Mouse (Mus musculus): ENCODE data around the gene Dlg2. TPM values are rescaled to one million over a fixed set of nuclear protein-coding genes. Genes with fewer than 3 reads are reported as not detected.

The Dlg2 gene
- total RNA-seq, 2 experiments from 2014 or later = 394 to 431 TPM

- intact Hi-C loops (cut with DNase I) = loop anchor here (1.0 to 10.0 kb wide), 3 partner anchors 583 to 919 kb away; no protein-coding TSS in a partner anchor
- peak; percentile 25 to 70 for DNase-seq (ENCODE audit: low spot score in 2 of 2)
Observed at GRCm38 (mm10) chr7:90512293-90512692, 35.8 kb downstream of the Dlg2 start.

- intact Hi-C loops (cut with DNase I) = no loop called here
- DNase-seq (ENCODE audit: low spot score in 2 of 2) = peak; percentile 23 to 25
Observed at GRCm38 (mm10) chr7:90539481-90540402, 63.3 kb downstream of the Dlg2 start.

GRCm38 (mm10) chr7:90540811-90541323 is 64.4 kb downstream of the Dlg2 start:
- intact Hi-C loops (cut with DNase I) = no loop called here
- DNase-seq (ENCODE audit: low spot score in 2 of 2) = no peak

GRCm38 (mm10) chr7:90553399-90553798 is 76.9 kb downstream of the Dlg2 start:
- intact Hi-C loops (cut with DNase I) = no loop called here
- no peak for DNase-seq (ENCODE audit: low spot score in 2 of 2)

GRCm38 (mm10) chr7:90554421-90554820 is 77.9 kb downstream of the Dlg2 start:
- intact Hi-C loops (cut with DNase I) = no loop called here
- DNase-seq (ENCODE audit: low spot score in 2 of 2) = no peak

- intact Hi-C loops (cut with DNase I) = no loop called here
- DNase-seq (ENCODE audit: low spot score in 2 of 2) = no peak
Observed at GRCm38 (mm10) chr7:90569130-90569529, 92.7 kb downstream of the Dlg2 start.

GRCm38 (mm10) chr7:90587795-90588194 is 111.3 kb downstream of the Dlg2 start:
- intact Hi-C loops (cut with DNase I) = no loop called here

GRCm38 (mm10) chr7:90588318-90588717 is 111.8 kb downstream of the Dlg2 start:
- no peak for DNase-seq (ENCODE audit: low spot score in 2 of 2)
- intact Hi-C loops (cut with DNase I) = no loop called here

More at GRCm38 (mm10) chr7:90587795-90588194, 111.3 kb downstream of the Dlg2 start:
- DNase-seq (ENCODE audit: low spot score in 2 of 2) = no peak

- intact Hi-C loops (cut with DNase I) = no loop called here
- DNase-seq (ENCODE audit: low spot score in 2 of 2) = no peak
Observed at GRCm38 (mm10) chr7:90609764-90610163, 133.3 kb downstream of the Dlg2 start.

- intact Hi-C loops (cut with DNase I) = no loop called here
- DNase-seq (ENCODE audit: low spot score in 2 of 2) = peak in 1 of 2 experiments; percentile 7
Observed at GRCm38 (mm10) chr7:90630546-90630945, 154.1 kb downstream of the Dlg2 start.

GRCm38 (mm10) chr7:90649512-90649911 is 173.0 kb downstream of the Dlg2 start:
- intact Hi-C loops (cut with DNase I) = no loop called here
- DNase-seq (ENCODE audit: low spot score in 2 of 2) = no peak

GRCm38 (mm10) chr7:90651128-90651527 is 174.7 kb downstream of the Dlg2 start:
- intact Hi-C loops (cut with DNase I) = no loop called here
- DNase-seq (ENCODE audit: low spot score in 2 of 2) = no peak

GRCm38 (mm10) chr7:90651611-90652010 is 175.1 kb downstream of the Dlg2 start:
- DNase-seq (ENCODE audit: low spot score in 2 of 2) = no peak
- intact Hi-C loops (cut with DNase I) = no loop called here

- DNase-seq (ENCODE audit: low spot score in 2 of 2) = no peak
- intact Hi-C loops (cut with DNase I) = no loop called here
Observed at GRCm38 (mm10) chr7:90658593-90658992, 182.1 kb downstream of the Dlg2 start.

GRCm38 (mm10) chr7:90694050-90694449 is 217.6 kb downstream of the Dlg2 start:
- intact Hi-C loops (cut with DNase I) = no loop called here

GRCm38 (mm10) chr7:90696181-90696950 is 219.9 kb downstream of the Dlg2 start:
- intact Hi-C loops (cut with DNase I) = no loop called here
- DNase-seq (ENCODE audit: low spot score in 2 of 2) = no peak

More at GRCm38 (mm10) chr7:90694050-90694449, 217.6 kb downstream of the Dlg2 start:
- DNase-seq (ENCODE audit: low spot score in 2 of 2) = peak; percentile 23 to 56

- intact Hi-C loops (cut with DNase I) = no loop called here
- DNase-seq (ENCODE audit: low spot score in 2 of 2) = no peak
Observed at GRCm38 (mm10) chr7:90703163-90703852, 226.8 kb downstream of the Dlg2 start.

- no peak for DNase-seq (ENCODE audit: low spot score in 2 of 2)
- intact Hi-C loops (cut with DNase I) = no loop called here
Observed at GRCm38 (mm10) chr7:90703951-90704350, 227.5 kb downstream of the Dlg2 start.

GRCm38 (mm10) chr7:90734086-90734485 is 257.6 kb downstream of the Dlg2 start:
- intact Hi-C loops (cut with DNase I) = no loop called here

More at GRCm38 (mm10) chr7:90734086-90734485, 257.6 kb downstream of the Dlg2 start:
- no peak for DNase-seq (ENCODE audit: low spot score in 2 of 2)
